Mouse (Mus musculus) spleen, adult 2 months (tissue): Measurements from ENCODE around the gene Tmem200b.

Experiments
- CTCF ChIP-seq: fragments of 200-500 bp; IDR thresholded peaks from 2 replicates; pipeline ENCODE4 v1.5.1; 2011; ENCODE audit warnings: mild to moderate bottlenecking, inconsistent platforms; ENCODE audit not compliant: insufficient read depth, insufficient read length, insufficient replicate concordance; ENCODE audit errors: extremely low read depth
- POLR2A ChIP-seq: fragments of 200-500 bp; IDR thresholded peaks from 2 replicates; pipeline ENCODE4 v1.6.1; 2011; ENCODE audit warnings: low read depth, low read length, inconsistent platforms

DNA sequence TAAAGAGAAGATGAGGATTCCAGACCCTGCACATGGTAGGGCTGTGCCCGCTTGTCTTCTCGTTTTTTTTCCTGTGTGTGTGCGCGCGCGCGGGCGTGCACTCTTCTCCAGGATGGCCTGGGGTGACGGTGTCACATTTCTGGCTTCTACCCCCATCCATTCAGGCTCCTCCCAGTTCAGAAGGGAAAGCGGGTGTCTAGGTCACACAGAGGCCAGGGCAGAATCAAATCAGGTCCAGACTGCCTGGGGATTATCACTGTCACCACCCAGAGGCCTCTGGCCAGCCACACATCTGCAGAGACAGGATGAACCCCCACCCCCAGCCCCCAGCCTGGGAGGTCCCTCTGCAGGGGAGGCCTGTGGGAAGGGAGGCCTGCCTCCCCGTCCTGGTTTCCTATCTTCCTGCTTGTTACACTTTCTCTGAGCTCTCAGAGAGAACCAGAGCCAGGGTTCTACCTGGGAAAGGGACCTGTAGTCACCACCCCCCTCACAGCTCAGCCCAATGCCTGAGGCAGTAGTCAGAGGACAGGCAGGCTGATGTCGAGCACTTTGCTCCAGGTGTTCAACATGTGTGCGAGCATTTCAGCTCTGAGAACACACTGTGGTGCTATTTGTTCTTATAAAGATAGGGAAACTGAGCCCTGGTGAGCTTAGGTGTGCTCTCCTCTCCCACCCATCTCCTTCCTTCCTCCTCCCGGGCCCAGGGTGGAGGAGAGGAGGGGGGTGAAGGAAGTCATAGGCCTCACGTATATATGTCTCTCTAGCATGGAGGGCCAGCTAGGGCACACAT, 2.7 kb upstream of the Tmem200b start:
- no peak for TF ChIP-seq POLR2A
- TF ChIP-seq CTCF = no peak
